Mouse (Mus musculus) embryonic facial prominence, embryonic 10.5 days (tissue): ENCODE data around the gene Fam136a. TPM values are rescaled to one million over a fixed set of nuclear protein-coding genes. Genes with fewer than 3 reads are reported as not detected.
"Not testable (repeated sequence)": the region's sequence is repeated elsewhere in the genome, so short reads cannot be mapped to it uniquely, and the experiment has no call there.

Experiments
- DNase-seq: peaks from one replicate; pipeline ENCODE4 v3.0.0-alpha.2; 2017; ENCODE audit warnings: low spot score
- H3K27ac ChIP-seq: fragments of 300-500 bp; sonication (generic); replicated peaks from 2 replicates; pipeline ENCODE4 v1.5.1; 2016; ENCODE audit warnings: mild to moderate bottlenecking
- H3K27me3 ChIP-seq: fragments of 300-500 bp; sonication (generic); replicated peaks from 2 replicates; pipeline ENCODE4 v1.6.1; 2016; ENCODE audit warnings: low read depth, mild to moderate bottlenecking; ENCODE audit not compliant: poor library complexity, severe bottlenecking
- H3K36me3 ChIP-seq: fragments of 300-500 bp; sonication (generic); replicated peaks from 2 replicates; pipeline ENCODE4 v1.6.1; 2016; ENCODE audit warnings: mild to moderate bottlenecking, moderate library complexity
- H3K4me1 ChIP-seq: fragments of 300-500 bp; sonication (generic); 2 replicates; pipeline ENCODE4 v1.6.1; 2016
- H3K4me3 ChIP-seq: fragments of 300-500 bp; sonication (generic); 2 replicates; pipeline ENCODE4 v1.5.1; 2016; ENCODE audit warnings: mild to moderate bottlenecking, moderate library complexity
- H3K9me3 ChIP-seq: fragments of 300-500 bp; sonication (generic); 2 replicates; pipeline ENCODE4 v1.6.1; 2016; ENCODE audit warnings: mild to moderate bottlenecking
- WGBS: fragments of 180-500 bp; shearing (Covaris S2); methylation state at CpG from one replicate; pipeline ENCODE4 v1.1.7; 2016; 5-methylcytosine and 5-hydroxymethylcytosine counted together
- polyA plus RNA-seq: library from polyadenylated mRNA; unstranded; fragments of >200 nt; fragmentation: Nextera tagmentation; extraction: Ambion mirVana; gene quantifications from 2 replicates; pipeline ENCODE4 v1.2.1, GENCODE M21; 2016

Gene Fam136a
- polyA plus RNA-seq, 1 experiment from 2014 or later: 191 TPM

- not testable (repeated sequence) for H3K27me3 ChIP-seq, H3K4me1 ChIP-seq, H3K4me3 ChIP-seq, DNase-seq, H3K9me3 ChIP-seq, H3K27ac ChIP-seq, H3K36me3 ChIP-seq
- WGBS: 83% methylated on average over 4 of the region's 4 CpGs
These were observed 29.1 kb upstream of the Fam136a start for GRCm38 (mm10) chr6:86336340-86336739.

GRCm38 (mm10) chr6:86343656-86344055 lies 21.8 kb upstream of the Fam136a start:
- 15% methylated on average over 7 of the region's 7 CpGs for WGBS
- H3K9me3 ChIP-seq: no peaks in the 10 kb centered on the region
- peaks cover 19% of the 10 kb centered on the region for H3K4me1 ChIP-seq
- no peak for DNase-seq
- H3K4me3 ChIP-seq: peak overlapping the region; percentile 33; the same call in 1 of the 2 replicates
- peak overlapping the region; percentile 40; the same call in 1 of the 2 replicates for H3K27ac ChIP-seq
- H3K36me3 ChIP-seq: no peaks in the 10 kb centered on the region
- no peaks in the 10 kb centered on the region for H3K27me3 ChIP-seq

GRCm38 (mm10) chr6:86346063-86346462 lies 19.4 kb upstream of the Fam136a start:
- H3K4me1 ChIP-seq: peaks cover 19% of the 10 kb centered on the region
- H3K27ac ChIP-seq: no peak overlapping the region
- no peaks in the 10 kb centered on the region for H3K36me3 ChIP-seq
- no peaks in the 10 kb centered on the region for H3K9me3 ChIP-seq
- 65% methylated on average over 2 of the region's 2 CpGs for WGBS
- DNase-seq: no peak
- H3K27me3 ChIP-seq: no peaks in the 10 kb centered on the region
- H3K4me3 ChIP-seq: no peak overlapping the region

GRCm38 (mm10) chr6:86349257-86349656 lies 16.2 kb upstream of the Fam136a start:
- WGBS: 56% methylated on average over 7 of the region's 7 CpGs
- Histone ChIP-seq H3K4me3 (no peak overlapping the region), H3K9me3 (no peaks in the 10 kb centered on the region), H3K36me3 (no peaks in the 10 kb centered on the region), H3K27me3 (no peaks in the 10 kb centered on the region), H3K4me1 (peaks cover 11% of the 10 kb centered on the region), H3K27ac (no peak overlapping the region)
- DNase-seq: peak; percentile 13

- 58% methylated on average over 3 of the region's 3 CpGs for WGBS
- H3K4me1 ChIP-seq: no peaks in the 10 kb centered on the region
- H3K4me3 ChIP-seq: no peak overlapping the region
- no peak overlapping the region for H3K27ac ChIP-seq
- H3K27me3 ChIP-seq: no peaks in the 10 kb centered on the region
- H3K36me3 ChIP-seq: no peaks in the 10 kb centered on the region
- no peak for DNase-seq
- no peaks in the 10 kb centered on the region for H3K9me3 ChIP-seq
These were observed 10.5 kb upstream of the Fam136a start for GRCm38 (mm10) chr6:86354948-86355347.

GRCm38 (mm10) chr6:86356956-86357355 lies 8.5 kb upstream of the Fam136a start:
- Histone ChIP-seq H3K27me3 (no peaks in the 10 kb centered on the region), H3K36me3 (no peaks in the 10 kb centered on the region), H3K27ac (no peak overlapping the region), H3K9me3 (no peaks in the 10 kb centered on the region), H3K4me1 (no peaks in the 10 kb centered on the region), H3K4me3 (no peak overlapping the region)
- WGBS: 84% methylated on average over 9 of the region's 9 CpGs
- DNase-seq: no peak

- H3K4me1 ChIP-seq: peaks cover 8% of the 10 kb centered on the region
- WGBS: 74% methylated on average over 7 of the region's 7 CpGs
- no peaks in the 10 kb centered on the region for H3K9me3 ChIP-seq
- H3K4me3 ChIP-seq: no peak overlapping the region
- no peaks in the 10 kb centered on the region for H3K27me3 ChIP-seq
- no peak for DNase-seq
- H3K36me3 ChIP-seq: no peaks in the 10 kb centered on the region
- no peak overlapping the region for H3K27ac ChIP-seq
These were observed 4.8 kb upstream of the Fam136a start for GRCm38 (mm10) chr6:86360691-86361090.

- Histone ChIP-seq H3K4me1 (peaks cover 12% of the 10 kb centered on the region), H3K27me3 (no peaks in the 10 kb centered on the region), H3K4me3 (no peak overlapping the region), H3K27ac (no peak overlapping the region), H3K9me3 (no peaks in the 10 kb centered on the region), H3K36me3 (no peaks in the 10 kb centered on the region)
- whole genome bisulfite sequencing: 86% methylated on average over 7 of the region's 7 CpGs
- no peak for DNase-seq
These were observed 4.1 kb upstream of the Fam136a start for GRCm38 (mm10) chr6:86361373-86361772.

GRCm38 (mm10) chr6:86364442-86365141 lies 854 bp upstream of the Fam136a start:
- peak overlapping the region; percentile 92 for H3K27ac ChIP-seq
- H3K36me3 ChIP-seq: peaks cover 26% of the 10 kb centered on the region
- DNase-seq: peak; percentile 79
- no peaks in the 10 kb centered on the region for H3K9me3 ChIP-seq
- H3K27me3 ChIP-seq: no peaks in the 10 kb centered on the region
- 5% methylated on average over 17 of the region's 17 CpGs for WGBS
- H3K4me1 ChIP-seq: peaks cover 16% of the 10 kb centered on the region
- H3K4me3 ChIP-seq: peak overlapping the region; percentile 82

GRCm38 (mm10) chr6:86366125-86366852 lies 843 bp downstream of the Fam136a start:
- no peaks in the 10 kb centered on the region for H3K27me3 ChIP-seq
- H3K4me3 ChIP-seq: peak overlapping the region; percentile 82
- 51% methylated on average over 25 of the region's 25 CpGs for WGBS
- H3K9me3 ChIP-seq: no peaks in the 10 kb centered on the region
- DNase-seq: peak; percentile 20
- peaks cover 26% of the 10 kb centered on the region for H3K36me3 ChIP-seq
- peak overlapping the region; percentile 92 for H3K27ac ChIP-seq
- peaks cover 25% of the 10 kb centered on the region for H3K4me1 ChIP-seq

- H3K4me3 ChIP-seq: peak overlapping the region; percentile 82
- 87% methylated on average over 2 of the region's 2 CpGs for WGBS
- H3K27ac ChIP-seq: no peak overlapping the region
These were observed 1.4 kb downstream of the Fam136a start for GRCm38 (mm10) chr6:86366853-86367249.

GRCm38 (mm10) chr6:86368479-86368878 lies 3.0 kb downstream of the Fam136a start:
- Histone ChIP-seq H3K36me3 (peaks cover 31% of the 10 kb centered on the region), H3K9me3 (no peaks in the 10 kb centered on the region), H3K27ac (no peak overlapping the region), H3K27me3 (no peaks in the 10 kb centered on the region), H3K4me1 (peaks cover 36% of the 10 kb centered on the region), H3K4me3 (no peak overlapping the region)
- WGBS: 90% methylated on average over 5 of the region's 5 CpGs
- DNase-seq: no peak

More at GRCm38 (mm10) chr6:86366853-86367249, 1.4 kb downstream of the Fam136a start:
- Histone ChIP-seq H3K9me3 (no peaks in the 10 kb centered on the region), H3K4me1 (peaks cover 25% of the 10 kb centered on the region), H3K36me3 (peaks cover 26% of the 10 kb centered on the region), H3K27me3 (no peaks in the 10 kb centered on the region)
- DNase-seq: no peak
